Mouse (Mus musculus) retina, adult 2 months (tissue): Measurements from ENCODE around the gene Dip2b.
A peak's percentile ranks its signal among the peaks of the same experiment; 100 is the strongest.

ENCODE experiments used
- DNase-seq: peaks from one replicate; pipeline ENCODE4 v3.0.0-alpha.2; 2012; ENCODE audit warnings: low read depth, low spot score

The Dip2b gene

DNA sequence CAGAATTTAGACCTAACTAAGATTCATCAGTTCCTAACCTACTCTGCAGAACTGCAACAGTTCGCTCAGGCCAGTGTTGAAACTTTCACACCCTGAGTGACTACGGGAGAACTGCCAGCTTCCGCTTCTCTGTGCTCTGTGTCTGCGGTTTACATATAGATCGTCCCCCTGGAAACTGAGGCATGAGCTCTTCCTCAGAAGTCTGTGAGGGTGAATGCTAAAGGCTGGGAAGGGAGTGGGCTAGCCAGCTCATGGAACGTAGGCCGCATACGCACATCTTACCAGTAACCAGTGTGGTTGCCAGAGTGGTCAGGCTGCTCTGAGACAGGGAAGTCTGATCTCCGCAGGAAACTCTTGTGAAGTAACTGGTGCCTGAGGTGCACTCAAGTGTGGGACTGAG is 177.7 kb downstream of the Dip2b start:
- no peak for DNase-seq

DNA sequence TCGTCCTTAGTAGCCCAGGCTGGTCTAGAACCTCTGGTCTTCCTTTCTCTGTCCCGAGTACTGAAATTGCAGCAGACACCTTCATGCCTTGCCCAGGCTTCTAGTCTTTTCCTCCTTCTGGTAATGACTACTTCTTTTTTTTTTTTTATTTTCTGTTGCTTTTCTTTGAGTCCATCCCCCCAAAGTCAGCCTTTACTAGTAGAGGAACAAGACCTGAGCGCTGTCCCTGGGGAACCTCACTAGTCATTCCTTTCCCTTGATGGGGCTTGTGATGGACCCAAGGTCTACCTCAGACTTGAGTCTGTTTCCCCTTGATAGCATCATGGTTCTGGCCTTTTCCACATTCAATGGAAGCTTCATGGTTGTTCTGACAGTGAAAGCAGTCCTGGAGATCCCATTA is 179.6 kb downstream of the Dip2b start:
- DNase-seq, result no peak

DNA sequence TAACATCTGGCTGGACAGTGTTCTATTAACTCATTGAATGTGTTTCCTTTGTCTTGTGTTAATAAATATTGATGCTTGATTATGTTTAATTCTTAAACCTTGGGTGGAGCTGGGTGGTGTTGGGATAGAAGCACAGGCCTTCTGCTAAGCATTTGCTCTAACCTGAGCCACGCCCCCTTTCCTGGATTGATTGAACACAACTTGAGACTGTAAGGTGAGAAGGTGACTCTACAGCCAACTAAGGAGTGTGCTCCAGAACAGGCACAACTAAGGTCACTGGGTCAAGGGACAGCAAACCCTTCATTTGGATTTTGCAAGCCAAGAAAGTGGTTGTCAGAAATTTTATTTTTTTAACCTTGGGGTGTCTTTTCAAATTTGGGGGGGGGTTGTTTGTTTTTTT is 180.9 kb downstream of the Dip2b start:
- DNase-seq, result no peak

DNA sequence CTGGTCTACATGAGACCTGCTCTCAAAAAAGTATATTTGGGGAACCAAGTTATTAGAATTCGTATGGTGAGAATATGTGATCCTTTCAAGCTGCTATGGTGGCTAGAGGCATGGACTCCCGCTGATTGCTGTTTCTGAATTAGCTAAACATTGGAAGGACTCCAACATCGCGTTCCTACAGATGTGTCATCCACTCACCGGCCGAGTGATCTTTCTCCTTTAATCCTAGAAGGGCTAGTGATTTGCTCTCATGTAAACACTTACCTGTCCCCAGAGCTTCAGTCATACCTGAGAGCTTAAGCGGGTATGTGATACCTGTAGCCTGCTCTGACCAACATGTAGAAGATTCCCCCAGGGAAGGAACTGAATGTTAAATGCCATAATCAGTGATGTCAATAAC is 182.5 kb downstream of the Dip2b start:
- DNase-seq, result no peak

DNA sequence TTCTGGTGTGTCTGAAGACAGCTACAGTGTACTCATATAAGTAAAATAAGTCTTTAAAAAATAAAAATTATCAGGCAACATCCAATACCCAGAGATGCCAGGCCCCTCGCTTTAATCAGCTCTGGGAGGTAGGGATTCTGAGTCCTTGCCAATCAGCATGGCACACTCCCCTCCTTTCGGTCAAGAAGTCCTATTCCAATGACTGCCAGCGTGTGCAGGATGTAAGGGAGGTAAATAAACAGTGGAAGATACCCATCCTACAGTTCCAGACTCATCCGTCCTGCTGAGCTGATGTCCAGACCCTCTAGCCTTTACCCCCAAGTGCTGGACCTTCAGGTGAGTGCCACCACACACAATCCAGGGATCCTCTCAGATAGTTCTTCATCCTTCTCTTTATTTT is 186.9 kb downstream of the Dip2b start:
- no peak for DNase-seq

DNA sequence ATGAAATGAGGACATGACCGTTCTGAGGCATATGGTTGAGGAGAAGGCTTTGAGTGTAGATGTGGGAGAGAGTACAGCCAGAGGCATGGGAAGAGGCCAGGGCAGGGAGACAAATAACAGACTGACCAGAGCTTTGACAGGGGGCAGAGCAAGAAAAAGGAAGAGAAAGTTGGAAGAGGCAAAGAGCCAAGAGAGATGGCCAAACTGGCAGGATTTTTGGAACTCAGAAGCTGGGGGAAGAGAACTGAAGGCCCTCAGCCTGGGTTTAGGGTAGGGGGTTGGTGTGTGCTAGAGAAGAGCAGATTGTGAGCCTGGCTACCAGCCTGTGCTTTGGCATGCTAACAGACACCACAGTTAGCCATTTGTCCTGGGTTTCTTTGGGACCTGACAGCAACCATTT is 187.4 kb downstream of the Dip2b start:
- no peak for DNase-seq

DNA sequence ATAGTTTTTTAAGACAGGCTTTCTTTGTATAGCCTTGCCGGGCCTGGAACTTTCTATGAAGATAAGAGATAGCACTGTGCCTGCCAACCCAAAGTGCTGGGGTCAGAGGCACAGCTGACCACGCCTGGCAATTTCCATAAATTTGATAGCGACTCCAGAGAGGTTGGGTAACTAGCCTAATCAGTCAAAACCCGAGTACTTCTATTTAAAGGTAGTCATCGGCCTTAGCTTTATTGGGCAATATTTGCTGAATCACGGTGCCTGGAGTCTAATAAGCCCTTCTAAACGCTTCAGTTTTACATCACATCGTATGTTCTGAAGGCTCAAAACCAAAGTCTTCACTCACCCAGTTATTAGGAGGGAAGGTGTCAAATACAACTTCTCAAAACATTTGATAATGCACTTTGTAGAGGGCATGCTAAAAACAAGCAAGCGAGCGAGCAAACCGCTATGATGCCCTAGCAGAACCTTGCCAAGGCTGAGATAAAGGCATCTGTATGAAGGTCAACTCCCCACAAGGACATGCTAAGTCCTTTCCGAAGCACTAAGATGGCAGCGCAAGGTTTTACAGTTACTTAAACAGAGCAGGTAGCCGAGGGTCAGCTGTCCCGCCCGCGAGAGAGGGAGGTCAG is 188.7 kb downstream of the Dip2b start:
- no peak for DNase-seq

DNA sequence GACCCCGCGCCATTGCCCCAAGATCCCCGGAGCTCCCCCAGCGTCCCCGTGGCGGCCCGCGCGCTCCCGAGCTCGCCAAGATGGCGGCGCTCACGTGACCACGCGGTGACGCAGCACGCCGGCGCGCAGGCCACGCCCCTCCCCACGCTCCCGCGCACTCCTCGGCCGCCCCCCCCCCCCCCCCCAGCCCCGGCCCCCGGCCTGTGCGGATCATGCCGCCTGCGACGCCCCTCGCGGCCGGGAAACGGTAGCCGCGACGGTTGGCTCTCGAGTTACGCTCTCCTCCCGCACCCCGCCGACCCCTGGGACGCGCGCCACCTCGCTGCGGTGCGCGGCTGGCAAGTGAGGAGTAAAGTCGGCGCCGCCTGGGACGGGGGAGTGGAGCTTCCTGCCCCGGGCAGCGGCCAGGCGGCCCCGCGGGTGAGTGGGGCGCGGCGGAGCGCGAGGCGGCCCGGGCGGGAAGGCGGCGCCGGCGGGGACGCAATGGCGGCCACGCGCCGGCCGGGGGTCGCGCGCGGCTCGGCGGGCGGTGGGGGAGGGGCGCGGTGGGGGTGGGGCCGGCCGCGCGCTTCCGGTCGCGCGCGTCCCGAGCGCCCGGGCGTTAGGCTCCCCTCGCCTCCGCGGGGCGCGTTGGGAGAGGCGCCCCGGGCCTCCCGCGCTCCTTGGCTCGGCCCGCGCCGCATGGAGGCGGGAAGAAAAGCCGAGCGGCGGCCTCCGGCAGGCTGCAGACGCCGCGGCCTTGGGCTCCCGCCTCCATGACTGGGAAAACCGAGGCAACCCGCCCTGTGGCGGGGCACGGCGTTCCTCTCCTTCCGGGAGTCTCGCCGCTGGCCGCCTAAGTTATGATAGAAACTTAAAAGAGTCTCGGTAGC is 189.4 kb downstream of the Dip2b start, which contains the start of gene Atf1:
TSS of gene Atf1 (plus strand) at position 157 of the 872 bp plus-strand sequence.
- peak; percentile 81 for DNase-seq

DNA sequence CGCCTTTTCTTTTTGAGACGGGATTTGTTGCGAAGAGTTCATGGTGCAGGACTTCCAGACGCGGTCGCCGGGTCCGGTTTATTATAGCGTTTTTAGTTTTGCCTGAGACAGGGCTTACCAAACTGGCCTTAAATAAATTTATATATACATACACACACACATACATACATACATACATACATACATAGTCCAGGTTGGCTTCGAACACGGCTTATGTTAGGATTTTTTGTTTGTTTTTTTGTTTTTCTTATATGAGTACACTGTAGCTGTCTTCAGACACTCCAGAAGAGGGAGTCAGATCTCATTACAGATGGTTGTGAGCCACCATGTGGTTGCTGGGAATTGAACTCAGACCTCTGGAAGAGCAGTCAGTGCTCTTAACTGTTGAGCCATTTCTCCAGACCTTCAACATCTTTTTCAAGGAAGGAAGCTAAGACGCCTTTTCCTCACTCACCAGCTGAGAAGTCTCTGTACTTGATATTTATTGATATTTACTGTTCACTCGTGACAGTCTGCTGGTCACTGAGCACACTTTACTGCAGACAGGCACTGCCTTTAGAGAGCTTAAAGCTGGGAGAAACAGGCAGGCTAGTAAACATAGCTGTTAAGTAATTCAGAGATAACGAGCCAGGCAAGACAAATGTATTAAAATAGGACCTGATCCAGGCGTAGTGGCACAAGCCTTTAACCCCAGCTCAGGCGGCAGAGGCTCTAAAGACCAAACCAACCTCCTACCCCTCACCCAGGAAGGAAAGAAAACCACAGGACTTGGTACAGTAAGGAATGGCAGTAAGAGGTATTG is 190.3 kb downstream of the Dip2b start:
- no peak for DNase-seq

DNA sequence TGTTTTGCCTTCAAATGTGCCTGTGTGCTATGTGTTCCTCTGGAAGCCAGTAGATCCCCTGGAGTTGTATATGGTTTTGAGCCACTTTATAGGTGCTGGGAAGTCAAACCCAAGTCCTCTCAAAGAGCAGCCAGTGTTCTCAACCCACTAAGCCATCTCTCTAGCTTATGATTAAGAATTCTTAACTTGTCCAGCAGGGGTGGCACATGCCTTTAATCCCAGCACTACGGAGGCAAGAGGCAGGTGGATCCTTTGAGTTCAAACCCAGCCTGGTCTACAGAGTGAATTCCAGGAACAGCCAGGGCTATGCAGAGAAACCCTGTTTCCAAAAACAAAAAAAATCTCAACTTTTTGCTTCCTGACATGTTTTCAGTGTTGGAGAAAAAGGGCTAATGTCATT is 192.2 kb downstream of the Dip2b start:
- DNase-seq, result no peak

DNA sequence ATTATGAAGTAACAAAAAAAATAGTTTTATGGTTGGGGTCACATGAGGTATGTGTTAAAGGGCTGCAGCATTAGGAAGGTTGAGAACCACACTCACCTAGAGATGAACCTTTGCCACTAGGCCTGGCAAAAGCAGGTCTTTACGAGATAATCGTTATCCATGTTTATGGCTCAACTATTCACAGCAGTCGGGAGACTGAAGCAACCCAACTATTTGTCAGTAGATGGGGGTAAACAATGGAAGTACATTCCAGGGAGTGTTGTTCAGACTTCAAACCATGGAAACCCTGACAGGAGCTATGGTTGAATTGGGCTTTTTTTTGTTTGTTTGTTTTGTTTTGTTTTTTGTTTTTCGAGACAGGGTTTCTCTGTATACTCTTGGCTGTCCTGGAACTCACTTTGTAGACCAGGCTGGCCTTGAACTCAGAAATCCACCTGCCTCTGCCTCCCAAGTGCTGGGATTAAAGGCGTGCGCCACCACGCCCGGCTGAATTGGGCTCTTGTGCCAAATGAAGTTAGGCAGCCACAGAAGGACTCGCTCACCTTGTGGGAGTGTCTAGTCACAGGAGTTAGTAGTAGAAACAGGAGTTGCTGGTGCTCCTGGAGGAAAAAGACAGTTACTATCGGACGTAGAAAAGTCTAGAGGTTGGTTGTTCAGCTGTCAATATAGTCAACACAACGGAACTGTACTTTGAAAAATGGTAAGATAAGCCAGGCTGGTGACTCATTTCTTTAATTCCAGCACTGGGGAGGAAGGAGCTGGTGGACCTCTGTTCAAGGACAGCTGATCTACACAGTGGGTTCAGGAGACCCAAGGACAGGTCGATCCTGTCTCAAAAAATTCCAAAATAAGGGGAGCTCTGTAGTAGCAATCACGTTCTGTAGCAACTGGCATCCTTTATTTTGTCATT is 193.4 kb downstream of the Dip2b start:
- no peak for DNase-seq

DNA sequence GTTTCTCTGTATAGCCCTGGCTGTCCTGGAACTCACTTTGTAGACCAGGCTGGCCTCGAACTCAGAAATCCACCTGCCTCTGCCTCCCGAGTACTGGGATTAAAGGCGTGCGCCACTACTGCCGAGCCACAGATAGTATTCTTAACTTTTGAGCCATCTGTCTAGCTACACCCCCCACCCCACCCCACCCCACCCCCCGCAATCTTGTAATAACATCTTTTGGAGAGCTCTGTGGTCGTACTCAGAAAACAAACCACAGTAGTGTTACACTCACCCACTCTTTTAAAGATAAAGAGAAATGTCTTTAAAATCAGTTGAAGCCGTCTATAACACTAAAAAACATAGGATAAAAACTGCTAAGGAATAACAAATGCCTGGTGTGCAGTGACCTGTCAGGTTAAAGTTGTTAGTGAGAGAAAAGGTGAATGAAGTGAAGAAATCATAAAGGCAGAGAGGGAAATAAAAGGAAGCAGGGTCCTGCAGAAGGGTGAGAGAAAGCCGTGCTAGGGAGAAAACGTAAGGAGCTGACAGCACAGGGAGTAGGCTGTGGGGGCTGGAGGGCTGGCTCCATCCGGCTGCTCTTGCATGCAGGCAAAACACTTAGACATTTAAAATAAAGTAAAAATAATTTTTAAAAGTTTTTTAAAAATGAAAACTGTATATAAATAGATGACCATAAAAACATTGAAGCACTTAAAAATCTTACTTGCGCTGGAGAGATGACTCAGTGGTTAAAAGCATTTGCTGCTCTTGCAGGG is 196.9 kb downstream of the Dip2b start:
- no peak for DNase-seq

DNA sequence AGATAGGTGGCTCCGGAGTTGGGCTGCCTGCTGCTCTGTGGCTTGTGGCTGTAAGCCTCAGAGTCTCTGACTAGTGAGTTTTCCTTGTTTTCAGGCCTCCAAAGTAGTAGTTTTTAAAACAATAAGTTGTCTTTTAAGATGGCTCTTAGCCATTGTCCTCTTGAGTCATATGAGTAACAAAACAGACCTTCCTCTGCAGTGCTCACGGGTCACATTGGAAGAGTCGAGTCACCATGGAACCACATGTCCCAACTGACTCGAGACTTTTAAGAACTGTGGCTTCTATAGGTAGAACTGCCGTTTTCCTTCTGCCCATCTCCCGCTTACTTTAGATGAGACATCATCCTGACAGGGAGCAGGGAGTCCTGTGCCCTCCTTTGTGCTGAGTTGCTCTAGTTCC is 198.5 kb downstream of the Dip2b start:
- no peak for DNase-seq

DNA sequence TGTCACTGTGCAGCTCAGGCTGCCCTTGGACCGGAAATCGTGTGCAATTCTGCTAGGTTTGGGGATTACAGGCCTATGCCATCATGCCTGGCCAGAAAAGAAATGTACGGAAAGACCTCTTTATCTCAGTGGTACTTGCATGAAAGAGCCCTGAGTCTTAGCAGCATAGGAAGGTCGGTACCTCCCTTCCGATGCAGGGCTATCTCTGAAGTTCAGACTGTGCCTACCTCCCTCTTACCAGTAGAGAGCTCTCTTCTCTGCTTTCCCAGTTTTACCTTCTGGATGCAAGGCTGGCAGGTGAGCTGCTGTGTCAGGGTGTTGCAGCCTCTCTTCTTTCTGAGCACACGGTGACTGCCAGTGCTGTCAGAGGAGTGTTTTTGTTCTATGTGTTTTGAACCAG is 203.3 kb downstream of the Dip2b start:
- no peak for DNase-seq

DNA sequence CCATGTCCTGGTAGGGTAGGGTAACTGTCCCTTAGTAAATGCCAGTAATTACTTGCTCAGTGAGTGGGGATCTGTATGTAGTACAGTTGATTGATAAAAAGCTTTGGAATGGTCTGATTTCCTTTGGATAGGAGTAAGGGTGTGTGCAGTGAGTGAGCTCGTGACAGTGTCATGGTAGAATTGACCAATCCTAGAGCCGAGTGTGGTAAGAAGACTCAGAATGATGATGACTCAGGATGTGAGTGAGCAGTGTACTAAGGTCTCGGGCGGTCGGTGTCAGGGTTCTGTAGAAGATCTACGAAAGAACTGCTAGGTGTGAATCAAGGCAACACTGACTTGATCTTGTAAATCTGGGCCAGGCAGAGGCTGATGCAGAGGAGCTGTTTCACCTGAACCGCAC is 207.5 kb downstream of the Dip2b start:
- DNase-seq, result no peak

DNA sequence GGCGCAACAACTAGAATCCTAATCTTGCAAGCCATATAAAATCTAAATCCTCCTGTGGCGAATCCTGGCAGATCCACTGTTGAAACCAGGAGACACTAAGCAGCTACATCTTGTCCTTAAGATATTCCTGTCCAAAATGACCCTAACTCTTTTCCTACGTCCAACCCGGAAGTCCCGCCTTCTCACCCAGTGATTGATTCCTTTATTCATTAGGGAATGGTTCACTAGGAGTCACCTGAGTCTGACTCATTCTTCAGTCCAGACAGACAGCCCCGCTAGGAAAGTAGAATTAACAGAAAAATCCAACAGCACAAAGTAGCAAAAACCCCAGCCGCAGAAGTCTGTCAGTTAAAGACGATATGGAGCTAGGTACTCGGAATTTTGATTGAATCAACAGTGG is 208.8 kb downstream of the Dip2b start:
- no peak for DNase-seq

DNA sequence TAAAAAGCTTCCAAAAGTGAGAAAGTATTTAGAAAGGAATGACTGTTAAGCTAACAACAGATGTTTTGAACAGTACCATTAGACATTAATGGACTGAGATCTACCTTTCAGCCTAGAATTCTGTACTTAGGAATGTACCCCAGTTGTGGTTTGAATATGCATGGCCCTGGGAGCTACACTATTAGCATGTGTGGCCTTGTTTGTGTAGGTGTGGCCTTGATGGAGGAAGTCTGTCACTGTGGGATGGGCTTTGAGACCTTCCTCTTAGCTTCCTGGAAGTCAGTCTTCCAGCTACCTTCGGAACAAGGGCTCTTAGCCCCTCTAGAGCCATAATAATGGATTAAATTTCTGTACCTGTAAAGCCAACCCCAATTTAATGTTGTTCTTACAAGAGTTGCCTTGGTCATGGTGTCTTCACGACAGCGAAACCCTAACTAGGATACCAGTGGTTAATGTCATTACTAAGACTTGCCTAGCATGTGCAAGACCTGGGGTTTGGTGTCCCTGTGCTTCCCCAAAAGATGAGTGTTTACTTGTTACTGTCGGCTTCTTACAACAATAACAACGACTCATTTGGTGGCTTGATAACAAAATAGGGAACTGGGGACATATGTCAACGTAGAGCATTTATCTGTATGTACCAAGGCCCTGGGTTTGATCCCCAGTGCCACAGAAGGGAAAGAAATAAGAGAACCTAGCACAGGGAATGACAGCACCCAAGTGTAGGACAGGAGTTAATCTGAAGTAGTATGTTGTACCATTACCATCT is 210.4 kb downstream of the Dip2b start:
- no peak for DNase-seq

DNA sequence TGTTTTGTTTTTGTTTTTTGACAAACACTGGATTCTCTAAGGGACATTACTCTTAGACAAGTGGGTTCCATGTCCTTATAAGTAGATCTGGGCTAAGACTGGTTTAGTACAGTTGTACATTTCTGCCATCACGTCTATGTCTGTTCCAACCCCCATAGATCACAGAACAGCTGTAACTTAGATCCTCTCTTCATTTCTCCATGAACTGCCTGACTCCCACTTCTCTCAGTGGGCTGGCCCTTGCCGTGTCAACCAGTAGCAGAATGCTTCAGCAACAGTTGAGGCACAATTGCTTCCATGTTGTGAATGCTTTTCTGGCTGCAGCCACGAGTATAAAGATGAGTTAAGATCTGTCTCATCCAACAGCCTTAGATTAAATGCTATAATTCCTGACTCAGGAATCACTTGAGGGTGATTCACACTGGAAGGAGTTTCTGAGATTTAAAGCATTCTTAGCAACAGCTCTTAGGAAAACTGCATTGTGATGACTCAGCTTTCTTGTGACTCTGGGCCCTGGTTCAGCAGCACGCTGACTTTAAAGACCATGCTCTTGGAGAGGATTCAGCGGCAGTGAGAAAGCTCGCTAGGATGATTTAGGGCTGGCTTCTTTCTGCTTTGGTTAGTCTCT is 212.8 kb downstream of the Dip2b start:
- no peak for DNase-seq

DNA sequence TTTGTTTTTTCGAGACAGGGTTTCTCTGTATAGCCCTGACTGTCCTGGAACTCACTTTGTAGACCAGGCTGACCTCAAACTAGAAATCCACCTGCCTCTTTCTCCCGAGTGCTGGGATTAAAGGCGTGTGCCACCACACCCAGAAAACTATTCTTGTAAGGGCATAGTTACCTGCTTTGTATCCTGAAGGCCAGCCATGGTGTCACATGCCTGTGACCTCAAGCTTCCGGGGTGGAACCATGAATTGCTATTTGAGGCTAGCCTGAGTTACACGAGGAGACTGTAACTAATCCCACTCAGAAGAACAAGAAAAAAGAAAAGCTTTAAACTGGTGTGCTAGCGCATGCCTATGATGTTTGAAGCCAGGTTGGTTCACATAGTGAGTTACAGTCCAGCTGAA is 217.9 kb downstream of the Dip2b start:
- DNase-seq, result no peak
